Mouse (Mus musculus) intestine, postnatal 0 days (tissue): ENCODE measurements around the gene Lilra6. TPM values are rescaled to one million over a fixed set of nuclear protein-coding genes. Genes with fewer than 3 reads are reported as not detected.
"Not testable (repeated sequence)": the region's sequence is repeated elsewhere in the genome, so short reads cannot be mapped to it uniquely, and the experiment has no call there.

Experiments
- ATAC-seq: fragments of 200-750 bp; cut with Nextera tagmentation; 2 replicates; pipeline ENCODE4 v1.8.0; 2017; ENCODE audit warnings: mild to moderate bottlenecking, moderate TSS enrichment, moderate library complexity
- H3K27ac ChIP-seq: fragments of 300-500 bp; sonication (generic); 2 replicates; pipeline ENCODE4 v1.5.1; 2014; ENCODE audit warnings: mild to moderate bottlenecking, low read depth, low read length, moderate library complexity
- H3K27me3 ChIP-seq: fragments of 300-500 bp; sonication (generic); replicated peaks from 2 replicates; pipeline ENCODE4 v1.6.1; 2014; ENCODE audit warnings: low read length, mixed read lengths; ENCODE audit not compliant: control insufficient read depth, insufficient read depth
- H3K36me3 ChIP-seq: fragments of 300-500 bp; sonication (generic); 2 replicates; pipeline ENCODE4 v1.6.1; 2014; ENCODE audit warnings: mild to moderate bottlenecking, moderate library complexity; ENCODE audit not compliant: control insufficient read depth, insufficient read depth
- H3K4me1 ChIP-seq: fragments of 300-500 bp; sonication (generic); replicated peaks from 2 replicates; pipeline ENCODE4 v1.6.1; 2014; ENCODE audit warnings: antibody characterized with exemption, low read length, mixed read lengths; ENCODE audit not compliant: control insufficient read depth, insufficient read depth
- H3K4me2 ChIP-seq: fragments of 300-500 bp; sonication (generic); replicated peaks from 2 replicates; pipeline ENCODE4 v1.6.1; 2014; ENCODE audit warnings: low read depth, mild to moderate bottlenecking, moderate library complexity
- H3K4me3 ChIP-seq: fragments of 300-500 bp; sonication (generic); 2 replicates; pipeline ENCODE4 v1.5.1; 2014; ENCODE audit warnings: low read depth, low read length
- H3K9ac ChIP-seq: fragments of 300-500 bp; sonication (generic); 2 replicates; pipeline ENCODE4 v1.6.1; 2014; ENCODE audit warnings: mild to moderate bottlenecking, low read depth, low read length
- H3K9me3 ChIP-seq: fragments of 300-500 bp; sonication (generic); 2 replicates; pipeline ENCODE4 v1.6.1; 2016; ENCODE audit warnings: mixed run types; ENCODE audit not compliant: control insufficient read depth
- CTCF ChIP-seq: sonication (generic); IDR thresholded peaks from 2 replicates; pipeline ENCODE4 v1.5.1; 2016; ENCODE audit warnings: low read depth, mild to moderate bottlenecking, control low read depth, antibody characterized with exemption, moderate library complexity
- WGBS: fragments of 180-500 bp; shearing (Covaris S2); extraction: QIAGEN DNeasy Blood & Tissue Kit; methylation state at CpG from one replicate; pipeline ENCODE4 v1.1.7; 2014; 5-methylcytosine and 5-hydroxymethylcytosine counted together
- polyA plus RNA-seq: library from polyadenylated mRNA; unstranded; fragments of >200 nt; fragmentation: Nextera tagmentation; extraction: Ambion mirVana; gene quantifications from 2 replicates; pipeline ENCODE4 v1.2.1, GENCODE M21; 2015

Lilra6 gene
- polyA plus RNA-seq, 1 experiment from 2014 or later: not detected

DNA sequence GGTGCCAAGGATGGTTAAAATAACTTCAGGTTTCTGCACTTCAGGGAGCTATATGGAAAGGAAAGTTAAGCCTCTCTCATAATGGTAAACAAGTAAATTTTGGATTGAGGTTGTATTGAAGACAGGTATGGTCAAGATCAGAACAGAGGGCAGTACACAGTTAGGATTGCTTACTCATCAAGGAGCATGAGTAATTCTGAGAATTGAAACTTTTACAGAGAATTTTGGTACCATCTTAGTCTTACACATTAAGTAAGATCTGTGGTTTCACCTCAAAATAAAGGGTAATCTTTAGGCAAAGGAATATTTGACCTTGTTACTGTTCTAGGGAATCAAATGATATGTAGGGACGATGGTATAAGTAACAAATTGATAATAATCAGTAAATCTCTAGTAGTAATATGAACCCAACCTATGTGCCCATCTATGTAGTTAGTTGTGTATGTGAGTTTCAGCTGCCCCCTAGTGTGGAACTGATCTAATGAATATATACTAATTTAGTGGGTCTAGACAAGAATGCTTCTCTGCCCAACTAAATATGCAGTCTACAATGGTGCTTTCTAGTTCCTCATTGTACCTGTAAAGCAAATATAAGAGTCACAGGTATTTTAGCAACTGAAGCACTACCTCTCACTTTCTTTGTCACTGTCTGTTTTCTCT is 24.7 kb upstream of the Lilra6 start:
- no peak overlapping the region for H3K9ac ChIP-seq
- no peak overlapping the region for H3K4me2 ChIP-seq
- H3K4me3 ChIP-seq: no peak overlapping the region
- TF ChIP-seq CTCF: no peak
- ATAC-seq: no peak
- H3K36me3 ChIP-seq: no peaks in the 10 kb centered on the region
- no peaks in the 10 kb centered on the region for H3K4me1 ChIP-seq
- H3K27me3 ChIP-seq: no peaks in the 10 kb centered on the region
- H3K27ac ChIP-seq: no peak overlapping the region
- 61% methylated on average over 1 of the region's 1 CpGs for WGBS
- H3K9me3 ChIP-seq: no peaks in the 10 kb centered on the region

DNA sequence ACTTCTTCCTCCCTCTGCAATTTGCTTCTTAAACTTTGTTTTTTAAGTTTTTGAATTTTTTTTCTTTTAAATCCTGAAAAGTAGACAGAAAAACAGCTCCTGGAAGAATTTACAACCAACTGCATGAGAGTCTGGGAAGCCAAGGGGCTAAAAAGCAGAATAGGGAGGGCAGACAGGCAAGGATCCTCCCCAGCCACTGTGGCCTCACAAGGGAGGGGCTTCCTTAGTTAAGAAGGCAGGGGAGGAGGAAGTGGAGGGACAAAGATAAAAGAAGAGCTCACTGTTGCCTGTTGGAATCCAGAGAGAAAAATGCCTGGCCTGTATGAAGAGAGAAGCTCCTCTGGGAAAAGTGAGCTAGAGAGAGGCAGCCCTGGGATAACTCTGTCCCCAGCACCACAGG is 20.2 kb upstream of the Lilra6 start:
- H3K36me3 ChIP-seq, H3K27me3 ChIP-seq, H3K9ac ChIP-seq, ATAC-seq, H3K4me1 ChIP-seq, H3K9me3 ChIP-seq, H3K27ac ChIP-seq, H3K4me2 ChIP-seq, H3K4me3 ChIP-seq: not testable (repeated sequence)

DNA sequence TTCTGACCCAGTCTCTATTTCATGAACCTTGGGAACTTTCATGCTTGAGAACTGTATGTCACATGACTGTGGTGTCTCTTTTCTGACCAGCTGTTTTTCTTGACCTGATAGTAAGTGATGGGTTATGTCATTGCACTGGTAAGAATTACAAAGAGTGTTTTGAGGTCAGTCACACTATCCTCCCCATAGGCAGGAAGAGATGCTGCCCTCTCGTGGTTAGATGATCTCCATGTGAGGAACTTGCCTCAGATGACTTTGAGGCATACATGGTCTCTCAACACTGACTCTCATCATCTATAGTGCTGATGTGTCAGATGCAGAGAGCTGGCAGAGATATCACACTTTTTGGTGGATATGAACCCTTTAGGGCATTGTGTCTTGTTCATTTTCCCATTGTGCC is 11.6 kb downstream of the Lilra6 start:
- WGBS: 13% methylated on average over 1 of the region's 1 CpGs
- no peak for ATAC-seq
- H3K27ac ChIP-seq: no peak overlapping the region

DNA sequence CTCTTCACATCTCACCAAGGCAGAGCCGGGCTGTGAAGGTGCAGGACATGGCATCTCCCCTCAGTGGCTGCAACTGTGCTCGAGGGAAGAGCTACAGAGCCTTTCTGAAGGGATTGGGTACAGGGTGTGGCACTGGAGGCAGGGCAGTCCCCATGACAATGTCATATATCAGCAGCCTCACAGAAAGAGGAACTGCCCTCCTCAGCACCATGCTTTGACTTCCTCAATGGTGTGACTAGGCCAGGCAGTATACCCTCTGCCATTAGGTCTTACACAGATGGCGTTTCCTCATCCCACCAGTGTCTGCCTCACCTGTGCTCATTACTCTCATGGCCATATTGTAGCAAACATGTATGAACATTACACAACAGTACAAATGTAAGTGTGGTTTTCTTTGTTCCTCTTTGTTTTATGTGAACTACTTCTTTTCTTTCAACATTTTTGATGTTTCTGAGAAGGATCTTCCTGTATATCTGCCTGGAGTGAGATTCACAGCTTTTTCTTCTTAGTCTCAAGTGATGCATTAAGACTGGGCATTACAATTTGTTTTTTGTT is 17.2 kb downstream of the Lilra6 start, which contains the start of gene Gm14548:
TSS of gene Gm14548 (minus strand) at position 85 of the 555 bp plus-strand sequence.
- H3K36me3 ChIP-seq, H3K27ac ChIP-seq, H3K4me1 ChIP-seq, H3K9ac ChIP-seq, H3K4me3 ChIP-seq, H3K27me3 ChIP-seq, ATAC-seq, H3K9me3 ChIP-seq, H3K4me2 ChIP-seq: not testable (repeated sequence)
- WGBS: 51% methylated on average over 3 of the region's 3 CpGs

More for the DNA sequence above, 11.6 kb downstream of the Lilra6 start:
- Histone ChIP-seq H3K4me3 (no peak overlapping the region), H3K9me3 (no peaks in the 10 kb centered on the region), H3K36me3 (no peaks in the 10 kb centered on the region), H3K9ac (no peak overlapping the region), H3K27me3 (no peaks in the 10 kb centered on the region), H3K4me1 (no peaks in the 10 kb centered on the region), H3K4me2 (no peak overlapping the region)
- peak; percentile 42 for TF ChIP-seq CTCF

DNA sequence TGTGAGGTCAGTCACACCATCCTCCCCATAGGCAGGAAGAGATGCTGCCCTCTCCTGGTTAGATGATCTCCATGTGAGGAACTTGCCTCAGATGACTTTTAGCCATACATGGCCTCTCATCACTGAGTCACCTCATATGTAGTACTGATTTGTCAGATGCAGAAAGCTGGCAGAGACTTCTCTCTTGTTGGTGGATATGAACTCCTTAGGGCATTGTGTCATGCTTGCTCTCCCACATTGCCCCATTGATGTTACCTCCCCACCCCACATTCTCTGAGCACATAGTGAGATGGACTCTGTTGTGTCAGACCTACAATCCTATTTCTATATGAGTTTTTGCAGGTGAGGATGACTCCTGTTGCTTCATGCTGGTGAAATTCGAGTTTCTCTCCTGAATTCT is 40.3 kb downstream of the Lilra6 start:
- ATAC-seq, H3K27ac ChIP-seq, H3K9ac ChIP-seq, H3K4me2 ChIP-seq, H3K9me3 ChIP-seq, H3K4me3 ChIP-seq, H3K27me3 ChIP-seq, H3K36me3 ChIP-seq, H3K4me1 ChIP-seq: not testable (repeated sequence)
- no CpG with 5 or more reads among the region's 1 CpGs for WGBS

Other genes starting within 250 kb of the Lilra6 start
- gene Leng1, start 249.7 kb downstream of the Lilra6 start, polyA plus RNA-seq: 10.1 and 11.2 TPM in 2 replicates
- 100 TPM in 2 replicates for gene Tmc4, start 237.9 kb downstream of the Lilra6 start, polyA plus RNA-seq
- gene Tsen34, start 222.6 kb downstream of the Lilra6 start, polyA plus RNA-seq: 123 and 129 TPM in 2 replicates
- 28.4 and 29.6 TPM in 2 replicates for gene Mboat7, start 222.0 kb downstream of the Lilra6 start, polyA plus RNA-seq
- gene Rps9, start 211.5 kb downstream of the Lilra6 start, polyA plus RNA-seq: 791 and 834 TPM in 2 replicates
- gene Pirb, start 195.1 kb downstream of the Lilra6 start, polyA plus RNA-seq: 0.69 and 0.77 TPM in 2 replicates
- not detected in 2 replicates for gene Gm15448, start 89.8 kb downstream of the Lilra6 start, polyA plus RNA-seq
- 0.17 and 0.20 TPM in 2 replicates for gene Pira2, start 70.5 kb downstream of the Lilra6 start, polyA plus RNA-seq
- gene Gm14548, start 17.4 kb downstream of the Lilra6 start, polyA plus RNA-seq: not detected in 2 replicates
- gene Lair1, start 147.7 kb upstream of the Lilra6 start, polyA plus RNA-seq: 3.5 and 3.7 TPM in 2 replicates
- 2.6 and 3.7 TPM in 2 replicates for gene Ttyh1, start 203.9 kb upstream of the Lilra6 start, polyA plus RNA-seq
- 13.8 and 15.2 TPM in 2 replicates for gene Leng8, start 221.5 kb upstream of the Lilra6 start, polyA plus RNA-seq
- gene Leng9, start 234.9 kb upstream of the Lilra6 start, polyA plus RNA-seq: 14.1 and 16.0 TPM in 2 replicates
- 120 and 126 TPM in 2 replicates for gene Cdc42ep5, start 249.4 kb upstream of the Lilra6 start, polyA plus RNA-seq